In the genomic region with DNA sequence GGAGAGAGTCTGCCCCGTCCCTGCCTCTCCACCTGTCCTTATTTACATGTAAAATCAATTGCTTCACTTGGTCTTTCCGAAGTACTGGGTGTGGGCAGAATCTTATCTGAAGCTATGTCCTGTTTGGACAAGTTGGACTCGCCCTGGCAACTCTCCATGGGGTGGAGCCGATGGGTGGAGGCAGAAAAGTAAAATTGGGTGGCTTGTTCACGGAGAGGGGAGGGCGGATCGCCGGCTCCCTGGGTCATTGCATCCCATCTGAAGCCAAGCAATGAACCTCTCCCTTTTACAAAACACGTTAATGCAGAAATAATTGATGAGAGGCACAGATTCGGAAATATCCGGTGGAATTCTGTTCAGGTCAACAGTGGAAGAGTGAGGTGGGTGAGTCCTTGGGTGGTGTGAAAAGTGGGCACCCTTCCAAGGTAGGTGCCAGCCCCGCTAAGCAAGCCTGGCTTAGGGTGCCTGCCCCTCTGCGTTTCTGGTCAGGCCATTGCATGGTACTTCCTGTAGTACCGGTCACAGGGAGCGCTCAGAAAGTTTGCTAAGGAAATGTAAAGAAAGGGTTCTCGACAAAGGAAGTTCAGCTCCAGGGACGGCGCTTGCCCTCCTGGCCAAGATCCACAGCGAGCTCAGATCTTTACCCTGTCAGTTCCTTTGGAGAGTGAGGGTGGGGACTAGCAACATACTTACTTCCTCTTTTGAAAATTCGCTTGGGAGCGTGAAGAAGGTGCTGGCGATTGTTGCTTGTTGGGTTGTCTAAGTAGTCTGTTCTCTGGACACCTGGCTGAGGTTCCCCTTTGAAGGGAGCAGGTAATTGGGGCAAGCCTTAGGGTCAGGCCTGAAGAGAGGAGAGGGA, we compare ENCODE assay signal across 8 mouse cellular contexts. TPM values are rescaled to one million over a fixed set of nuclear protein-coding genes. Genes with fewer than 3 reads are reported as not detected.
A peak's percentile ranks its signal among the peaks of the same experiment; 100 is the strongest.
DNase-seq lines count a peak whose midpoint lies in the region; ATAC-seq and TF ChIP-seq lines count a peak whose summit lies in the region.

No protein-coding gene starts in this region.

- peak overlapping the region; percentile 30 for H3K4me2 ChIP-seq in hindbrain, embryonic 15.5 days
- H3K4me2 ChIP-seq in liver, embryonic 11.5 days, result peak overlapping the region; percentile 87

- H3K27me3 ChIP-seq in G1E (ENCODE audit: insufficient read depth, low read length), result no peaks in the 10 kb centered on the region
- no peaks in the 10 kb centered on the region for H3K27me3 ChIP-seq in hindbrain, embryonic 15.5 days
- no peaks in the 10 kb centered on the region for H3K27me3 ChIP-seq in liver, embryonic 11.5 days (replicated peaks; ENCODE audit: control insufficient read depth, insufficient read depth, low read length)
- no peaks in the 10 kb centered on the region for H3K27me3 ChIP-seq in testis, adult 2 months (ENCODE audit: control insufficient read depth, insufficient read depth, low read length)

- H3K4me3 ChIP-seq in G1E (ENCODE audit: low read depth, low read length), result peak overlapping the region; percentile 68
- H3K4me3 ChIP-seq in bone marrow macrophage, adult 2 months (ENCODE audit: insufficient read depth, low read length), result peak overlapping the region; percentile 45
- H3K4me3 ChIP-seq in gastrocnemius, adult 2 months, result peak overlapping the region; percentile 99
- no peak overlapping the region for H3K4me3 ChIP-seq in hindbrain, embryonic 15.5 days
- peak overlapping the region; percentile 61 for H3K4me3 ChIP-seq in liver, embryonic 11.5 days (ENCODE audit: low read depth, low read length)
- peak overlapping the region; percentile 20 for H3K4me3 ChIP-seq in testis, adult 2 months (ENCODE audit: control insufficient read depth, low read depth, low read length)

- TF ChIP-seq POLR2A in bone marrow macrophage, adult 2 months (IDR thresholded peaks at IDR 0.05; ENCODE audit: borderline replicate concordance, low read depth, low read length), result no peak
- TF ChIP-seq POLR2A in testis, adult 2 months (IDR thresholded peaks at IDR 0.05; ENCODE audit: control insufficient read depth, low read depth, low read length), result peak; percentile 15; the same call in 1 of the 2 replicates

- H3K9ac ChIP-seq in hindbrain, embryonic 15.5 days, result no peak overlapping the region
- H3K9ac ChIP-seq in liver, embryonic 11.5 days (ENCODE audit: low read depth, low read length), result peak overlapping the region; percentile 81

- H3K4me1 ChIP-seq in G1E (ENCODE audit: insufficient read depth, low read depth, low read length), result peaks cover 85% of the 10 kb centered on the region
- H3K4me1 ChIP-seq in bone marrow macrophage, adult 2 months (ENCODE audit: control insufficient read depth, insufficient read depth, low read length), result peaks cover 34% of the 10 kb centered on the region
- peaks cover 36% of the 10 kb centered on the region for H3K4me1 ChIP-seq in hindbrain, embryonic 15.5 days (replicated peaks)
- peaks cover 72% of the 10 kb centered on the region for H3K4me1 ChIP-seq in liver, embryonic 11.5 days (replicated peaks; ENCODE audit: control insufficient read depth, insufficient read depth, low read length)
- H3K4me1 ChIP-seq in testis, adult 2 months (ENCODE audit: control insufficient read depth, insufficient read depth, low read length), result peaks cover 15% of the 10 kb centered on the region

- no peak for TF ChIP-seq CTCF in G1E (IDR thresholded peaks at IDR 0.05; ENCODE audit: low read depth, low read length)
- no peak for TF ChIP-seq CTCF in bone marrow macrophage, adult 2 months (IDR thresholded peaks at IDR 0.05; ENCODE audit: low read depth, low read length)
- TF ChIP-seq CTCF in gastrocnemius, adult 2 months (IDR thresholded peaks at IDR 0.05), result no peak
- no peak for TF ChIP-seq CTCF in testis, adult 2 months (IDR thresholded peaks at IDR 0.05; ENCODE audit: control insufficient read depth, insufficient read depth, insufficient replicate concordance, low read depth, low read length)

- peak overlapping the region; percentile 80 for H3K27ac ChIP-seq in bone marrow macrophage, adult 2 months (ENCODE audit: insufficient read depth, low read depth, low read length)
- H3K27ac ChIP-seq in gastrocnemius, adult 2 months, result peak overlapping the region; percentile 100
- H3K27ac ChIP-seq in hindbrain, embryonic 15.5 days (replicated peaks), result peak overlapping the region; percentile 60
- peak overlapping the region; percentile 96 for H3K27ac ChIP-seq in liver, embryonic 11.5 days (ENCODE audit: low read depth, low read length)
- H3K27ac ChIP-seq in testis, adult 2 months (ENCODE audit: control insufficient read depth, insufficient read depth, low read depth, low read length), result peak overlapping the region; percentile 67

- intact Hi-C loops in gastrocnemius, adult 2 months (cut with DNase I), result loop anchor here (5.0 kb wide), 2 partner anchors 235 to 525 kb away; no protein-coding TSS in a partner anchor

- ATAC-seq in G1E (ENCODE audit: extremely low read depth, insufficient number of reproducible peaks, low FRiP score, poor library complexity, severe bottlenecking), result peak; percentile 54
- ATAC-seq in hindbrain, embryonic 15.5 days (ENCODE audit: low FRiP score, low read depth), result no peak
- ATAC-seq in liver, embryonic 11.5 days (replicated peaks; ENCODE audit: low FRiP score), result peak; percentile 72
- ATAC-seq in monocyte, adult 5-6 weeks (replicated peaks; ENCODE audit: insufficient number of reproducible peaks, low FRiP score, low TSS enrichment, poor library complexity, severe bottlenecking), result peak; percentile 30

- peak; percentile 89 for DNase-seq in G1E (ENCODE audit: low spot score)
- peak; percentile 92 for DNase-seq in gastrocnemius, adult 2 months
- DNase-seq in liver, embryonic 11.5 days (ENCODE audit: low spot score), result peak; percentile 60
- no peak for DNase-seq in left cerebral cortex, adult 18-20 months (ENCODE audit: low spot score in 2 of 2)

- peaks cover 65% of the 10 kb centered on the region for H3K36me3 ChIP-seq in G1E (replicated peaks)
- no peaks in the 10 kb centered on the region for H3K36me3 ChIP-seq in hindbrain, embryonic 15.5 days
- H3K36me3 ChIP-seq in liver, embryonic 11.5 days (ENCODE audit: control insufficient read depth, insufficient read depth, low read length), result peaks cover 22% of the 10 kb centered on the region
- H3K36me3 ChIP-seq in testis, adult 2 months (ENCODE audit: control insufficient read depth, insufficient read depth, low read length), result no peaks in the 10 kb centered on the region

- 20% methylated on average over 22 of the region's 22 CpGs for WGBS in hindbrain, embryonic 15.5 days
- WGBS in liver, embryonic 11.5 days, result 7% methylated on average over 22 of the region's 22 CpGs

- no peaks in the 10 kb centered on the region for H3K9me3 ChIP-seq in G1E (replicated peaks)
- H3K9me3 ChIP-seq in hindbrain, embryonic 15.5 days, result no peaks in the 10 kb centered on the region
- H3K9me3 ChIP-seq in liver, embryonic 11.5 days (ENCODE audit: control insufficient read depth, low read length), result no peaks in the 10 kb centered on the region

RNA-seq across cellular contexts. Expression of gene Klf3, which starts 9.2 kb away (rescaled TPM):
- total RNA-seq in G1E (2014; fragmentation: Nextera tagmentation) (92.6 and 147 TPM in 2 replicates), G1E (2017) (20.1 and 21.1 TPM in 2 replicates)
- 170 and 238 TPM in 2 replicates for polyA plus RNA-seq in G1E (2012)
- 52.7 and 61.6 TPM in 2 replicates for polyA plus RNA-seq in bone marrow macrophage, adult 2 months (2012; ENCODE audit: insufficient read depth, insufficient read length, missing spikeins)
- 10 to 100 TPM; 18.2 to 20.4 TPM for total RNA-seq in gastrocnemius, adult 2 months (2021)
- 28.9 and 30.3 TPM in 2 replicates for polyA plus RNA-seq in hindbrain, embryonic 15.5 days (2015; fragmentation: Nextera tagmentation; extraction: Ambion mirVana)
- 66.9 and 68.7 TPM in 2 replicates for polyA plus RNA-seq in liver, embryonic 11.5 days (2014; fragmentation: Nextera tagmentation; extraction: Ambion mirVana)
- total RNA-seq in monocyte, adult 5-6 weeks (2017), result 144 to 183 TPM (median 159 TPM) in 3 replicates
- 4.9 and 5.8 TPM in 2 replicates for polyA plus RNA-seq in testis, adult 2 months (2012; rRNA removed)
- total RNA-seq in left cerebral cortex, adult 18-20 months (2021), result 10 to 100 TPM; 32.0 to 33.4 TPM

Comparison
In these comparisons a context has a peak if more than half of its experiments do, and no peak if none do; other contexts are left out.
1. DNase-seq: peak in G1E (single experiment), gastrocnemius, adult 2 months (single experiment) and liver, embryonic 11.5 days (single experiment); none in left cerebral cortex, adult 18-20 months (0 of 2).
2. Peak in every context shown above with its lines, with median percentiles within 50 percentile points of each other: H3K27ac ChIP-seq.